Mouse (Mus musculus) liver, adult (tissue): Measurements from ENCODE around the gene Foxl2.

Source experiments
- GATA4 ChIP-seq: IDR thresholded peaks from 2 replicates; pipeline ENCODE4 v1.6.1; 2014; ENCODE audit warnings: mild to moderate bottlenecking, low read length; ENCODE audit not compliant: insufficient replicate concordance

The Foxl2 gene

GRCm38 (mm10) chr9:98985800-98986475 is 30.9 kb downstream of the Foxl2 start, which contains the start of gene Faim:
Gene Faim, plus strand, starts transcription at chr9:98986373.
- TF ChIP-seq GATA4 = no peak; the same call in 1 of the 2 replicates

- no peak; the same call in 1 of the 2 replicates for TF ChIP-seq GATA4
These were observed 31.5 kb downstream of the Foxl2 start for GRCm38 (mm10) chr9:98986476-98987096.

DNA sequence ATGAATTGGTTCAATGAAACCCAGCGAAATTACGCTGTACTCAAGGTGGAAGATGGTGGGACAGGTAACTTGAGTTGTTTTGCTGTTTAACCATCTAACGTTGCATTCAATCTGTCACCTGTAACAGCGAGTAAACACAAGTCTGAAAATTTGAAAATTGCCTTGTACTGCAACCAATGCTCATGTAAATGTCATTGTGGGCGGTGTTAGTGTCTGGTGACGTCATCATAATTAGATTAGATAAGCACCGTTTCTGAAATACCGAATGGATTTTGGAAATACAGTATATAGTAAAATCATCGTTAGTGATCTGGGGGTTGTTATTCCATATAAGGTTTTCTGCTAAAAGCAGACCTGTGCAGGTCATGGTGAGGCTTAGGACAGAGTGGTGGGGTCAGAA is 32.0 kb downstream of the Foxl2 start:
- TF ChIP-seq GATA4 = no peak

GRCm38 (mm10) chr9:98994103-98994502 is 39.0 kb downstream of the Foxl2 start:
- no peak for TF ChIP-seq GATA4

DNA sequence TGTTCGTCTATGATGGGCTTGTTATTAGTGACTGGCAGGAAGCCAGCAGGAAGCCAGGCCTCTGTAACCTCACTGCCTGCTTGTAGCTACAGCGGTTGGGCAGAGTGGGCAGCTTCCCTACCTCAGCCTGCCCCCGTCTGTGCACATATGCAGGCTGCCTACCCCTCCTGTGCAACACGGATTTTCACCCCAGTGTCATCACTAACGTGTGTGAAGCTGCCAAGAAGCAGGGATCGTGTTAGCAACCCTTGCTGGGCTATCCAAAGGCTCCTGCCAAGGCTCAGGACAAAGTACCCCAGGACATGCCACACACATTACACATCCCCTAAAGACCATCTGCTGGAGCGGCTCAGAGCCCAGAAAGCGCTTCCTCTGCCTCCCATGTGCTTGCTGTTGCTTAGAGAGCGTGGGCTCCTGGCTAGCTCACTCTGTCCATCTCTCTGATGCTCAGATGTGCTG is 44.8 kb downstream of the Foxl2 start:
- no peak for TF ChIP-seq GATA4

GRCm38 (mm10) chr9:99001326-99001725 is 46.2 kb downstream of the Foxl2 start:
- no peak for TF ChIP-seq GATA4
